Mouse (Mus musculus) neural tube, embryonic 11.5 days (tissue): Measurements from ENCODE around the gene Gna11. TPM values are rescaled to one million over a fixed set of nuclear protein-coding genes. Genes with fewer than 3 reads are reported as not detected.

Source experiments
- ATAC-seq: fragments of 200-750 bp; cut with Nextera tagmentation; 2 replicates; pipeline ENCODE4 v1.8.0; 2017; ENCODE audit warnings: moderate number of reproducible peaks, mild to moderate bottlenecking, moderate TSS enrichment, moderate library complexity; ENCODE audit not compliant: insufficient read depth, low FRiP score, low TSS enrichment
- DNase-seq: peaks from one replicate; pipeline ENCODE4 v3.0.0-alpha.2; 2015; ENCODE audit warnings: low spot score
- H3K27ac ChIP-seq: fragments of 300-500 bp; sonication (generic); 2 replicates; pipeline ENCODE4 v1.5.1; 2014; ENCODE audit warnings: low read depth, mild to moderate bottlenecking, low read length
- H3K27me3 ChIP-seq: fragments of 300-500 bp; sonication (generic); 2 replicates; pipeline ENCODE4 v1.6.1; 2014; ENCODE audit warnings: mild to moderate bottlenecking, low read length, mixed read lengths; ENCODE audit not compliant: control insufficient read depth, insufficient read depth
- H3K36me3 ChIP-seq: fragments of 300-500 bp; sonication (generic); 2 replicates; pipeline ENCODE4 v1.6.1; 2014; ENCODE audit warnings: mild to moderate bottlenecking, low read length, moderate library complexity, mixed read lengths; ENCODE audit not compliant: control insufficient read depth, insufficient read depth
- H3K4me1 ChIP-seq: fragments of 300-500 bp; sonication (generic); 2 replicates; pipeline ENCODE4 v1.6.1; 2014; ENCODE audit warnings: low read length, mixed read lengths; ENCODE audit not compliant: control insufficient read depth, insufficient read depth
- H3K4me2 ChIP-seq: fragments of 300-500 bp; sonication (generic); 2 replicates; pipeline ENCODE4 v1.6.1; 2014; ENCODE audit warnings: low read depth, mild to moderate bottlenecking, moderate library complexity
- H3K4me3 ChIP-seq: fragments of 300-500 bp; sonication (generic); 2 replicates; pipeline ENCODE4 v1.5.1; 2014; ENCODE audit warnings: low read depth, low read length
- H3K9ac ChIP-seq: fragments of 300-500 bp; sonication (generic); 2 replicates; pipeline ENCODE4 v1.6.1; 2014; ENCODE audit warnings: mild to moderate bottlenecking, low read length
- H3K9me3 ChIP-seq: fragments of 300-500 bp; sonication (generic); 2 replicates; pipeline ENCODE4 v1.6.1; 2016; ENCODE audit warnings: low read length; ENCODE audit not compliant: control insufficient read depth
- WGBS: fragments of 180-500 bp; shearing (Covaris S2); extraction: QIAGEN DNeasy Blood & Tissue Kit; methylation state at CpG from one replicate; pipeline ENCODE4 v1.1.7; 2014; 5-methylcytosine and 5-hydroxymethylcytosine counted together
- polyA plus RNA-seq: library from polyadenylated mRNA; unstranded; fragments of >200 nt; fragmentation: Nextera tagmentation; extraction: Ambion mirVana; gene quantifications from 2 replicates; pipeline ENCODE4 v1.2.1, GENCODE M21; 2014

Gene Gna11
- polyA plus RNA-seq, 1 experiment from 2014 or later: 78.8 TPM

- Histone ChIP-seq H3K4me1 (no peaks in the 10 kb centered on the region), H3K9ac (no peak overlapping the region; the same call in 1 of the 2 replicates)
Measured at GRCm38 (mm10) chr10:81550257-81550656, 5.3 kb upstream of the Gna11 start.

GRCm38 (mm10) chr10:81548944-81549343, 4.0 kb upstream of the Gna11 start:
- no peak for DNase-seq
- H3K36me3 ChIP-seq: no peaks in the 10 kb centered on the region
- ATAC-seq: no peak
- H3K4me3 ChIP-seq: no peak overlapping the region
- H3K9ac ChIP-seq: no peak overlapping the region
- no peaks in the 10 kb centered on the region for H3K9me3 ChIP-seq
- H3K27ac ChIP-seq: no peak overlapping the region
- H3K4me2 ChIP-seq: no peak overlapping the region
- no peaks in the 10 kb centered on the region for H3K27me3 ChIP-seq
- 62% methylated on average over 5 of the region's 5 CpGs for WGBS
- peaks cover 3% of the 10 kb centered on the region for H3K4me1 ChIP-seq

More at GRCm38 (mm10) chr10:81550257-81550656, 5.3 kb upstream of the Gna11 start:
- H3K9me3 ChIP-seq: no peaks in the 10 kb centered on the region
- ATAC-seq (no peak), DNase-seq (peak; percentile 76)
- H3K4me2 ChIP-seq: no peak overlapping the region
- H3K36me3 ChIP-seq: no peaks in the 10 kb centered on the region
- no peak overlapping the region for H3K27ac ChIP-seq
- WGBS: 15% methylated on average over 7 of the region's 7 CpGs
- H3K4me3 ChIP-seq: no peak overlapping the region
- H3K27me3 ChIP-seq: no peaks in the 10 kb centered on the region

GRCm38 (mm10) chr10:81546788-81547571, 2.0 kb upstream of the Gna11 start:
- no peak for DNase-seq
- Histone ChIP-seq H3K9ac (no peak overlapping the region), H3K4me3 (no peak overlapping the region), H3K27ac (no peak overlapping the region), H3K4me2 (no peak overlapping the region), H3K4me1 (peaks cover 21% of the 10 kb centered on the region), H3K9me3 (no peaks in the 10 kb centered on the region), H3K36me3 (no peaks in the 10 kb centered on the region), H3K27me3 (no peaks in the 10 kb centered on the region)
- WGBS: 92% methylated on average over 13 of the region's 13 CpGs
- ATAC-seq: no peak

GRCm38 (mm10) chr10:81546332-81546731, 1.3 kb upstream of the Gna11 start:
- H3K27me3 ChIP-seq: no peaks in the 10 kb centered on the region
- no peak overlapping the region for H3K4me2 ChIP-seq
- no peak overlapping the region for H3K9ac ChIP-seq
- no peak overlapping the region for H3K27ac ChIP-seq
- DNase-seq (no peak), ATAC-seq (no peak)
- no peak overlapping the region for H3K4me3 ChIP-seq
- no peaks in the 10 kb centered on the region for H3K36me3 ChIP-seq
- 73% methylated on average over 5 of the region's 5 CpGs for WGBS
- no peaks in the 10 kb centered on the region for H3K9me3 ChIP-seq
- H3K4me1 ChIP-seq: peaks cover 25% of the 10 kb centered on the region

GRCm38 (mm10) chr10:81544296-81545160, 462 bp downstream of the Gna11 start:
- Histone ChIP-seq H3K4me3 (peak overlapping the region; percentile 85), H3K4me2 (peak overlapping the region; percentile 98), H3K9ac (peak overlapping the region; percentile 88), H3K27ac (peak overlapping the region; percentile 60; the same call in 1 of the 2 replicates), H3K4me1 (peaks cover 25% of the 10 kb centered on the region), H3K27me3 (no peaks in the 10 kb centered on the region), H3K9me3 (no peaks in the 10 kb centered on the region), H3K36me3 (no peaks in the 10 kb centered on the region)
- WGBS: under 1% methylated on average over 86 of the region's 93 CpGs
- ATAC-seq (peak; percentile 16), DNase-seq (no peak)

GRCm38 (mm10) chr10:81543633-81544032, 1.4 kb downstream of the Gna11 start:
- ATAC-seq (no peak), DNase-seq (no peak)
- H3K27ac ChIP-seq: no peak overlapping the region
- no peaks in the 10 kb centered on the region for H3K9me3 ChIP-seq
- H3K4me3 ChIP-seq: peak overlapping the region; percentile 85
- peak overlapping the region; percentile 98 for H3K4me2 ChIP-seq
- 81% methylated on average over 1 of the region's 1 CpGs for WGBS
- peak overlapping the region; percentile 88 for H3K9ac ChIP-seq
- peaks cover 25% of the 10 kb centered on the region for H3K4me1 ChIP-seq
- no peaks in the 10 kb centered on the region for H3K36me3 ChIP-seq
- no peaks in the 10 kb centered on the region for H3K27me3 ChIP-seq

GRCm38 (mm10) chr10:81542727-81543460, 2.1 kb downstream of the Gna11 start:
- WGBS: 74% methylated on average over 7 of the region's 7 CpGs
- H3K36me3 ChIP-seq: no peaks in the 10 kb centered on the region
- H3K27me3 ChIP-seq: no peaks in the 10 kb centered on the region
- DNase-seq (no peak), ATAC-seq (no peak)
- no peaks in the 10 kb centered on the region for H3K9me3 ChIP-seq
- peak overlapping the region; percentile 88 for H3K9ac ChIP-seq
- peaks cover 25% of the 10 kb centered on the region for H3K4me1 ChIP-seq
- no peak overlapping the region for H3K27ac ChIP-seq
- peak overlapping the region; percentile 4; the same call in 1 of the 2 replicates for H3K4me3 ChIP-seq
- 0 out of 2 replicates have a peak overlapping the region, but pooled peaks have one; percentile 8 for H3K4me2 ChIP-seq

- H3K4me2 ChIP-seq: no peak overlapping the region
- H3K9ac ChIP-seq: no peak overlapping the region
- peaks cover 25% of the 10 kb centered on the region for H3K4me1 ChIP-seq
- ATAC-seq (no peak), DNase-seq (no peak)
- no peaks in the 10 kb centered on the region for H3K36me3 ChIP-seq
- H3K9me3 ChIP-seq: no peaks in the 10 kb centered on the region
- no peak overlapping the region for H3K27ac ChIP-seq
- 81% methylated on average over 10 of the region's 10 CpGs for WGBS
- H3K27me3 ChIP-seq: no peaks in the 10 kb centered on the region
- no peak overlapping the region for H3K4me3 ChIP-seq
Measured at GRCm38 (mm10) chr10:81541803-81542202, 3.2 kb downstream of the Gna11 start.
